Mouse (Mus musculus) stomach, embryonic 14.5 days (tissue): ENCODE measurements around the gene Gjb3. TPM values are rescaled to one million over a fixed set of nuclear protein-coding genes. Genes with fewer than 3 reads are reported as not detected.

ENCODE experiments used
- ATAC-seq: fragments of 200-750 bp; cut with Nextera tagmentation; 2 replicates; pipeline ENCODE4 v1.8.0; 2017; ENCODE audit warnings: low read depth, moderate TSS enrichment; ENCODE audit not compliant: insufficient number of reproducible peaks, insufficient read depth, low FRiP score
- H3K27ac ChIP-seq: fragments of 300-500 bp; sonication (generic); 2 replicates; pipeline ENCODE4 v1.5.1; 2014; ENCODE audit warnings: mild to moderate bottlenecking, low read length, moderate library complexity, mixed read lengths
- H3K27me3 ChIP-seq: fragments of 300-500 bp; sonication (generic); 2 replicates; pipeline ENCODE4 v1.6.1; 2014; ENCODE audit warnings: low read length, control low read depth, mixed read lengths; ENCODE audit not compliant: control insufficient read depth, insufficient read depth
- H3K36me3 ChIP-seq: fragments of 300-500 bp; sonication (generic); 2 replicates; pipeline ENCODE4 v1.6.1; 2014; ENCODE audit warnings: mild to moderate bottlenecking, control low read depth, low read length, moderate library complexity, mixed read lengths; ENCODE audit not compliant: control insufficient read depth, insufficient read depth
- H3K4me1 ChIP-seq: fragments of 300-500 bp; sonication (generic); 2 replicates; pipeline ENCODE4 v1.6.1; 2014; ENCODE audit warnings: low read length, control low read depth, mixed read lengths; ENCODE audit not compliant: control insufficient read depth, insufficient read depth
- H3K4me2 ChIP-seq: fragments of 300-500 bp; sonication (generic); replicated peaks from 2 replicates; pipeline ENCODE4 v1.6.1; 2014; ENCODE audit warnings: low read depth, low read length, control low read depth
- H3K4me3 ChIP-seq: fragments of 300-500 bp; sonication (generic); 2 replicates; pipeline ENCODE4 v1.5.1; 2014; ENCODE audit warnings: low read depth, low read length, control low read depth
- H3K9ac ChIP-seq: fragments of 300-500 bp; sonication (generic); replicated peaks from 2 replicates; pipeline ENCODE4 v1.6.1; 2014; ENCODE audit warnings: low read depth, mild to moderate bottlenecking, control low read depth, low read length, moderate library complexity, mixed read lengths
- H3K9me3 ChIP-seq: fragments of 300-500 bp; sonication (generic); 2 replicates; pipeline ENCODE4 v1.6.1; 2016; ENCODE audit warnings: low read depth, low read length, control low read depth; ENCODE audit not compliant: control insufficient read depth
- WGBS: fragments of 180-500 bp; shearing (Covaris S2); extraction: QIAGEN DNeasy Blood & Tissue Kit; methylation state at CpG from one replicate; pipeline ENCODE4 v1.1.7; 2014; 5-methylcytosine and 5-hydroxymethylcytosine counted together
- polyA plus RNA-seq: library from polyadenylated mRNA; unstranded; fragments of >200 nt; fragmentation: Nextera tagmentation; extraction: Ambion mirVana; gene quantifications from 2 replicates; pipeline ENCODE4 v1.2.1, GENCODE M21; 2014

The Gjb3 gene
- polyA plus RNA-seq, result 4.3 and 5.2 TPM in 2 replicates

DNA sequence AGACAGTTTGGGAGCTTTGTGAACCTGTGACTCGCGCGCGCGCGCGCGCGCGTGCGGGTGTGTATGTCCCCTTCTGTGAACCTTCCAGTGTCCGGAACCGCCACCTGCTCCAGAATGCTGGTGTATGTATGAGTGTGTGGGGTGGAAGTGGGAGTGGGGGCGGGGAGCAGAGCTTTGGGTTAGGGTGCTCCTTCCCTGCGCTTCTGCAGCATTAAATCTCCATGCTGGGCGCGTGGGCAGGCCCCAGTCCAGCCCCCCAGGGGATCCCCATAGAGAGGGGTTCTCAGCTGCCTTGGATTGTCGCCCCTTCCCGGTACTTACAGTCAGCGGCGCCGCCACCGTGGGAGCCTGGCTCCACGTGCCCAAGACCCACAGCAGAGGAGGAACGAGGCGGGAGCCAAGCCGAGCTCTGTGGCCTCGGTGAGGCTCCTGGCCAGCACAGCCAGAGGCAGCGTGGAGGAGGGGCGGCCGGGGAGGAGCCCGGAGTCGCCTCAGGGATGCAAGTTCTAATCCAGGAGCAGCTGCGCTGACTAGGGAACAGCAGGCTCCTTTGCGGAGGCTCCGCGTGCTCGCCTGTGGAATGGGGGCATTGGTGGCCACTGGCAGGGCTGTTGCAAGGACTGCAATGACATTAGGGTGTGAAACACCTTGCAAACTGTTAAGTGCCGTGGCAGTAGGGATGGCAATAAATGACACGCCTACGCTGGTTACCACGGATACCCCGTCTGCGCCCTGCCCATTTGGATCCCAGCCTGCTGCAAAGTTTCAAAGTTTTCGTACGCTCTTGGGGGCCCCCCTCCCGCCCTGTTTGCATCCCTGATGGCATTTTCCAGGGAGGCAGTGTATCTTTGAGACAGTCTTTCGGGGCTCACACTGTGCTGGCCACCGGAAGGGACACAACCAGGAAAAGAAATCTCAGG lies at the start of gene Gjb3:
Gjb3 (minus strand) TSS at position 664 of the 920 bp plus-strand sequence.
- Histone ChIP-seq H3K27ac (no peak within 1 kb of the TSS), H3K9ac (no peak within 1 kb of the TSS), H3K4me3 (peak within 1 kb of the TSS; percentile 24), H3K4me2 (peak within 1 kb of the TSS; percentile 40), H3K4me1 (peaks cover 8% of the 10 kb centered on the region; the same call in 1 of the 2 replicates), H3K9me3 (no peaks in the 10 kb centered on the region), H3K36me3 (no peaks in the 10 kb centered on the region), H3K27me3 (peaks cover 34% of the 10 kb centered on the region)
- WGBS, result 1% methylated on average over 49 of the region's 49 CpGs
- ATAC-seq, result no peak

DNA sequence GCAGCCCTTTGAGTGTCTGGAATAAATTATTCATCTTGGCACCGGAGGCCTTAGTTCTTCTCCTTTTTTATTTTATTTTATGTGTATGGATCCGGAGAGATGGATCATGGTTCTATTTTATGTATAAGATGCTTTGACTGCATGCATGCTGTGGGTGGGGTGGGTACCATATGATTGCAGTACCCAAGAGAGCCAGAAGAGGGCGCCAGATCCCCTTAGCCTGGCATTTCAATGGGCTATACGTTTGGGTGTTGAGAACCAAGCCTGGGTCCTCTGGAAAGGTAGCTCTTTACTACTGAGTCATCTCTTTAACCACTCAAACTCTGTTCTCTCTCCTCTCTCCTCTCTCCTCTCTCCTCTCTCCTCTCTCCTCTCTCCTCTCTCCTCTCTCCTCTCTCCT lies 46.7 kb upstream of the Gjb3 start:
- 35% methylated on average over 4 of the region's 4 CpGs for WGBS
- no peaks in the 10 kb centered on the region for H3K36me3 ChIP-seq
- H3K4me3 ChIP-seq, result no peak overlapping the region
- H3K9ac ChIP-seq, result no peak overlapping the region
- peaks cover 12% of the 10 kb centered on the region for H3K4me1 ChIP-seq
- no peaks in the 10 kb centered on the region for H3K27me3 ChIP-seq
- ATAC-seq, result no peak
- no peaks in the 10 kb centered on the region for H3K9me3 ChIP-seq
- no peak overlapping the region for H3K27ac ChIP-seq
- H3K4me2 ChIP-seq, result no peak overlapping the region

DNA sequence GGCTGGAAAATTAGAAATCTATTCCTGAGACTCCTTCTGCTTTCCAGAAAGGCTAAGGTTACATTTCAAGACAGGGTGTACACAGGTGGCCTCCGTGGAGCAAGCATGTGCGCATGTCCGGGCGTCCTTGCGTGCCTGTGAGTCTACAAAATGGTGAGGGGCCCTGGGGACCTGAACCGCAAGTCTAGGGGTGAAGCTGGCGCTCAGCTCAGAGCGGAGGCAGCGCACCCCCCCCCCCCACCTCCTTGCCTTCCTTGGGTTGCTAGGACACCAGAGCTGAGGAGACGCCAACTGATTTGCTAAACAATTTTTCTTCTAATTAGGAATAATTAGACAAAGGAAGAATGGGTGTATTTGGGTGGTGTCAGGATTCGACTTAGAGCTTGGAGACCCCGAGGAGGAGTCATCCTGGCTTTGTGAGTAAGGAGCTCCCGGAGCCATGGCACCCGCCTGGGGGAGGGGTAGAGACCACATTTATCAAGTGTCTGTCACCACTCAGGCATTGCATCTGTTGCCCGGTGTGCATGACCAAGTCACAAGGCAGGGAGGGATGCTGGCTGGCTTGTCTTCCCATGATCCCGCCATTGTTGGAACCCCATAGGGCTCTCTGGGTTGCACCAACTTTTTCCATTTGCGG lies 45.0 kb upstream of the Gjb3 start:
- no peak for ATAC-seq
- H3K4me2 ChIP-seq, result no peak overlapping the region
- WGBS, result 83% methylated on average over 17 of the region's 17 CpGs
- H3K4me1 ChIP-seq, result peaks cover 18% of the 10 kb centered on the region
- H3K9ac ChIP-seq, result no peak overlapping the region
- H3K36me3 ChIP-seq, result no peaks in the 10 kb centered on the region
- no peaks in the 10 kb centered on the region for H3K27me3 ChIP-seq
- H3K9me3 ChIP-seq, result no peaks in the 10 kb centered on the region
- H3K4me3 ChIP-seq, result no peak overlapping the region
- no peak overlapping the region for H3K27ac ChIP-seq

DNA sequence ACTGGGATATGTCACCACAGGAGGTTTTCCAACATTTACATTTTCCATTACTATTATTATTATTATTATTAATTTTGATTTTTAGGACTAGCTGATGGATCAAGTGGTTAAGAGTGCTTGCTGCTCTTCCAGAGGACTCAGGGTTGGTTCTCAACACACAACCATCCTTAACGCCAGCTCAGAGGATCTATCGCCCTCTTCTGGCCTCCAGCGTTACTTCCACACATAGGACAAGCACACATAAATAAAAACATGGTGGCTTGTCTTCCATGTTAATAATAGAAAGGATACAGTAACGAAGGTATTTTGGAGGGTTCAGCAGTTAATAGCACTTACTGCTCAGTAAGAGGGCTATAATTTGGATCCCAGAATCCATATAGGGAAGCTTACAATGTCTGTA lies 44.0 kb upstream of the Gjb3 start:
- H3K27ac ChIP-seq, result no peak overlapping the region
- no peak for ATAC-seq
- H3K4me2 ChIP-seq, result no peak overlapping the region
- no peak overlapping the region for H3K9ac ChIP-seq
- no peaks in the 10 kb centered on the region for H3K27me3 ChIP-seq
- 88% methylated on average over 4 of the region's 4 CpGs for WGBS
- no peak overlapping the region for H3K4me3 ChIP-seq
- H3K9me3 ChIP-seq, result no peaks in the 10 kb centered on the region
- no peaks in the 10 kb centered on the region for H3K36me3 ChIP-seq
- H3K4me1 ChIP-seq, result peaks cover 18% of the 10 kb centered on the region

DNA sequence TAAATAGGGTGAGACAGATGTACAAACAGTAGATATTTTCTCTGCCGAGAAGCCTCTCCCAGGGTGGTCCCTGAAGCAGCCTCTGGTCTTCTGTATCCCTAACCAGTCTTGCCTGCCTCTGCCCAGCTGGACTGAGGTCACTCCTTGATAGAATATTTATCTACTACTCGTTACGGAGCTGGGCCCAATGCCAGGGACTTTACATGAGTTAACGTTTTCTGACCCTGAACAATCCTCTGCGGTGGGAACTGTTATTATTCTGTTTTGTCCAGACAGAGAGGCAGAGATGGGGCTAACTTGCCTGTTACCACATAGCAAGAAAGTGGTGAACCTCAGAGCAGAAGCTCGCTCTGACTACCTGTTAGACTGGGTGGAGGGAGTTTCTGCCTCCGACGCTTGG lies 42.8 kb upstream of the Gjb3 start:
- H3K4me3 ChIP-seq, result no peak overlapping the region

GRCm38 (mm10) chr4:127371546-127371945 lies 40.9 kb upstream of the Gjb3 start:
- WGBS, result 52% methylated on average over 5 of the region's 5 CpGs
- peak; percentile 15; the same call in 1 of the 2 replicates for ATAC-seq
- H3K9ac ChIP-seq, result no peak overlapping the region
- H3K4me2 ChIP-seq, result no peak overlapping the region
- no peaks in the 10 kb centered on the region for H3K36me3 ChIP-seq
- H3K9me3 ChIP-seq, result no peaks in the 10 kb centered on the region
- H3K27ac ChIP-seq, result no peak overlapping the region
- peaks cover 18% of the 10 kb centered on the region for H3K4me1 ChIP-seq
- H3K4me3 ChIP-seq, result no peak overlapping the region
- H3K27me3 ChIP-seq, result no peaks in the 10 kb centered on the region

More for the DNA sequence above, 42.8 kb upstream of the Gjb3 start:
- H3K4me1 ChIP-seq, result peaks cover 18% of the 10 kb centered on the region
- ATAC-seq, result no peak
- no peaks in the 10 kb centered on the region for H3K27me3 ChIP-seq
- no peaks in the 10 kb centered on the region for H3K9me3 ChIP-seq
- no peaks in the 10 kb centered on the region for H3K36me3 ChIP-seq
- WGBS, result 34% methylated on average over 8 of the region's 8 CpGs
- no peak overlapping the region for H3K4me2 ChIP-seq
- no peak overlapping the region for H3K27ac ChIP-seq
- H3K9ac ChIP-seq, result no peak overlapping the region

- ATAC-seq, result no peak
- Histone ChIP-seq H3K27ac (no peak overlapping the region), H3K9me3 (no peaks in the 10 kb centered on the region)
Measured at GRCm38 (mm10) chr4:127370447-127370846, 39.8 kb upstream of the Gjb3 start.

GRCm38 (mm10) chr4:127368379-127368973 lies 37.8 kb upstream of the Gjb3 start:
- WGBS, result 26% methylated on average over 13 of the region's 13 CpGs
- Histone ChIP-seq H3K4me1 (peaks cover 12% of the 10 kb centered on the region), H3K4me3 (no peak overlapping the region), H3K27ac (no peak overlapping the region), H3K4me2 (no peak overlapping the region), H3K36me3 (no peaks in the 10 kb centered on the region), H3K9ac (no peak overlapping the region), H3K27me3 (no peaks in the 10 kb centered on the region), H3K9me3 (no peaks in the 10 kb centered on the region)
- no peak for ATAC-seq

More at GRCm38 (mm10) chr4:127370447-127370846, 39.8 kb upstream of the Gjb3 start:
- Histone ChIP-seq H3K36me3 (no peaks in the 10 kb centered on the region), H3K27me3 (no peaks in the 10 kb centered on the region), H3K4me3 (no peak overlapping the region), H3K4me2 (no peak overlapping the region), H3K4me1 (peaks cover 18% of the 10 kb centered on the region), H3K9ac (no peak overlapping the region)
- 58% methylated on average over 2 of the region's 2 CpGs for WGBS
